Mouse (Mus musculus): ENCODE data around the gene Hpse. TPM values are rescaled to one million over a fixed set of nuclear protein-coding genes. Genes with fewer than 3 reads are reported as not detected.

Hpse gene
- polyA plus RNA-seq, 1 experiment = 0.66 TPM

DNA sequence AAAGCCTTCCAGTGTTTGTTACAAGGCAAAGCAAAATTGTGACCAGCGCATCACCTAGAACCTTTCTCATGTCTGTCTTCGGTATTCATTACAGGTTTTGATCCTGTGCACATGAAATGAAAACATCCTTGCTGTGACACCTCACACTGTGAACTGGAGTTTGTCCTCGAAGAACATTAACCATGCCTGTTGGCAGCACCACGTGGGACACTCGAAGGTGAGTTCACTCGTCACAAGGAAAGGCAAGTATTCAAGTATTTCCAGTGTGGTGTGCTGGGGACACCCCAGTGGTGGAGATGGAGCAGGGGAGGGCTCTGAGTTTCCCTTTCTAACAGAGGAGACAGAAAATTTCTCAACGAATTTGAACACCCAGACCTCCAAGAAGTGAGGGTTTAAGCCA is 68.5 kb downstream of the Hpse start:
- no peaks in the 10 kb centered on the region for H3K27me3 ChIP-seq (ENCODE audit: control insufficient read depth, insufficient read depth, insufficient read length)
- no peak overlapping the region for H3ac ChIP-seq (ENCODE audit: control insufficient read depth, insufficient read length)
- H3K4me3 ChIP-seq = no peak overlapping the region
- no peak overlapping the region for H3K4me2 ChIP-seq (ENCODE audit: low read depth)
- H3K79me2 ChIP-seq (ENCODE audit: control insufficient read depth, insufficient read depth) = no peaks in the 10 kb centered on the region
- TF ChIP-seq MYOD1 (IDR thresholded peaks at IDR 0.05; ENCODE audit: control insufficient read depth in 1 of 3, insufficient read length in 2 of 3, low read depth in 2 of 3) = no peak
- H3K36me3 ChIP-seq (ENCODE audit: control insufficient read depth, insufficient read depth) = no peaks in the 10 kb centered on the region

DNA sequence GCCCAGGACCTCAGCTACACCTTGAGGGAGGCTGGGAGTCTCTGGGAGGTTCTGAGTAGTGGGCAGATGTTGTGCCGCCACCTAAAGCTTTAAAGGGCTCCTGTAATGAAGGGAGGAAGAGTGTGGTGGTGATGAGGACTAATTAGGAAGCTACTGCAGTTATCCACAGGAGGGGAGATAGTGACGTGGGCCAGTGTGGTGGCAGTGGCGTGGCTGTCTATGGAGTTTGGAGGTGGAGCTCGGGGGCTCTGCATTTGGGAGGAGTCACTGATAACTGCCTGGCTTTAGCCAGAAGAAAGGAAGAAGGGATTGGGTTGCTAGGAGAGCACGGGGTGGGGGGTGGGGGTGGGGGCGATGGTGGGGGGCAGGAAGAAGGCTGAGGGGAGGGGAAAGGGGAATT is 71.0 kb downstream of the Hpse start:
- no peaks in the 10 kb centered on the region for H3K79me2 ChIP-seq (ENCODE audit: control insufficient read depth, insufficient read depth)
- no peak overlapping the region for H3ac ChIP-seq (ENCODE audit: control insufficient read depth, insufficient read length)
- H3K36me3 ChIP-seq (ENCODE audit: control insufficient read depth, insufficient read depth) = no peaks in the 10 kb centered on the region
- no peak overlapping the region for H3K4me3 ChIP-seq
- TF ChIP-seq MYOG (IDR thresholded peaks at IDR 0.05; ENCODE audit: control insufficient read depth in 1 of 3, insufficient read depth in 1 of 3, insufficient read length in 2 of 3, low read depth in 2 of 3) (no peak), MYOD1 (IDR thresholded peaks at IDR 0.05; ENCODE audit: control insufficient read depth in 1 of 3, insufficient read length in 2 of 3, low read depth in 2 of 3) (no peak), POLR2AphosphoS2 (IDR thresholded peaks at IDR 0.05; ENCODE audit: insufficient read length, low read depth) (no peak), POLR2A (IDR thresholded peaks at IDR 0.05; ENCODE audit: insufficient read length, low read depth) (no peak)
- H3K27me3 ChIP-seq (ENCODE audit: control insufficient read depth, insufficient read depth, insufficient read length) = no peaks in the 10 kb centered on the region
- no peak overlapping the region for H3K4me2 ChIP-seq (ENCODE audit: low read depth)

GRCm38 (mm10) chr5:100648046-100648445 is 71.5 kb downstream of the Hpse start:
- no peak overlapping the region for H3ac ChIP-seq (ENCODE audit: control insufficient read depth, insufficient read length)
- H3K4me3 ChIP-seq = no peak overlapping the region
- H3K4me2 ChIP-seq (ENCODE audit: low read depth) = no peak overlapping the region
- H3K36me3 ChIP-seq (ENCODE audit: control insufficient read depth, insufficient read depth) = no peaks in the 10 kb centered on the region
- no peaks in the 10 kb centered on the region for H3K79me2 ChIP-seq (ENCODE audit: control insufficient read depth, insufficient read depth)
- TF ChIP-seq TCF3 (IDR thresholded peaks at IDR 0.05; ENCODE audit: insufficient read length, low read depth) (no peak), MAX (IDR thresholded peaks at IDR 0.05; ENCODE audit: low read depth) (no peak), TCF12 (IDR thresholded peaks at IDR 0.05; ENCODE audit: insufficient read depth, poor library complexity, severe bottlenecking) (no peak), POLR2AphosphoS2 (IDR thresholded peaks at IDR 0.05; ENCODE audit: insufficient read length, low read depth) (no peak), USF1 (IDR thresholded peaks at IDR 0.05; ENCODE audit: low read depth) (no peak), SRF (IDR thresholded peaks at IDR 0.05; ENCODE audit: control insufficient read depth, insufficient read length, low read depth) (no peak), MYOG (IDR thresholded peaks at IDR 0.05; ENCODE audit: control insufficient read depth in 1 of 3, insufficient read depth in 1 of 3, insufficient read length in 2 of 3, low read depth in 2 of 3) (no peak), E2F4 (IDR thresholded peaks at IDR 0.05; ENCODE audit: insufficient read depth) (no peak), MYOD1 (IDR thresholded peaks at IDR 0.05; ENCODE audit: control insufficient read depth in 1 of 3, insufficient read length in 2 of 3, low read depth in 2 of 3) (no peak), REST (IDR thresholded peaks at IDR 0.05; ENCODE audit: insufficient read depth, insufficient read length) (no peak), CEBPB (IDR thresholded peaks at IDR 0.05; ENCODE audit: insufficient read depth, poor library complexity, severe bottlenecking) (no peak), POLR2A (IDR thresholded peaks at IDR 0.05; ENCODE audit: insufficient read length, low read depth) (no peak)
- no peaks in the 10 kb centered on the region for H3K27me3 ChIP-seq (ENCODE audit: control insufficient read depth, insufficient read depth, insufficient read length)

GRCm38 (mm10) chr5:100646558-100646957 is 73.0 kb downstream of the Hpse start:
- no peak for TF ChIP-seq REST (IDR thresholded peaks at IDR 0.05; ENCODE audit: insufficient read depth, insufficient read length)
- TF ChIP-seq SRF (IDR thresholded peaks at IDR 0.05; ENCODE audit: control insufficient read depth, insufficient read length, low read depth) = no peak
- no peak for TF ChIP-seq POLR2A (IDR thresholded peaks at IDR 0.05; ENCODE audit: insufficient read length, low read depth)
- TF ChIP-seq MYOD1 (IDR thresholded peaks at IDR 0.05; ENCODE audit: control insufficient read depth in 1 of 3, insufficient read length in 2 of 3, low read depth in 2 of 3) = no peak
- no peak for TF ChIP-seq TCF12 (IDR thresholded peaks at IDR 0.05; ENCODE audit: insufficient read depth, poor library complexity, severe bottlenecking)
- no peak for TF ChIP-seq TCF3 (IDR thresholded peaks at IDR 0.05; ENCODE audit: insufficient read length, low read depth)
- TF ChIP-seq MAX (IDR thresholded peaks at IDR 0.05; ENCODE audit: low read depth) = no peak
- TF ChIP-seq CEBPB (IDR thresholded peaks at IDR 0.05; ENCODE audit: insufficient read depth, poor library complexity, severe bottlenecking) = no peak
- TF ChIP-seq POLR2AphosphoS2 (IDR thresholded peaks at IDR 0.05; ENCODE audit: insufficient read length, low read depth) = no peak
- TF ChIP-seq MYOG (IDR thresholded peaks at IDR 0.05; ENCODE audit: control insufficient read depth in 1 of 3, insufficient read depth in 1 of 3, insufficient read length in 2 of 3, low read depth in 2 of 3) = no peak
- no peak for TF ChIP-seq USF1 (IDR thresholded peaks at IDR 0.05; ENCODE audit: low read depth)
- no peak for TF ChIP-seq E2F4 (IDR thresholded peaks at IDR 0.05; ENCODE audit: insufficient read depth)
- Histone ChIP-seq H3K27me3 (ENCODE audit: control insufficient read depth, insufficient read depth, insufficient read length) (no peaks in the 10 kb centered on the region), H3K79me2 (ENCODE audit: control insufficient read depth, insufficient read depth) (no peaks in the 10 kb centered on the region), H3K4me2 (ENCODE audit: low read depth) (no peak overlapping the region), H3ac (ENCODE audit: control insufficient read depth, insufficient read length) (no peak overlapping the region), H3K4me3 (no peak overlapping the region), H3K36me3 (ENCODE audit: control insufficient read depth, insufficient read depth) (no peaks in the 10 kb centered on the region)

DNA sequence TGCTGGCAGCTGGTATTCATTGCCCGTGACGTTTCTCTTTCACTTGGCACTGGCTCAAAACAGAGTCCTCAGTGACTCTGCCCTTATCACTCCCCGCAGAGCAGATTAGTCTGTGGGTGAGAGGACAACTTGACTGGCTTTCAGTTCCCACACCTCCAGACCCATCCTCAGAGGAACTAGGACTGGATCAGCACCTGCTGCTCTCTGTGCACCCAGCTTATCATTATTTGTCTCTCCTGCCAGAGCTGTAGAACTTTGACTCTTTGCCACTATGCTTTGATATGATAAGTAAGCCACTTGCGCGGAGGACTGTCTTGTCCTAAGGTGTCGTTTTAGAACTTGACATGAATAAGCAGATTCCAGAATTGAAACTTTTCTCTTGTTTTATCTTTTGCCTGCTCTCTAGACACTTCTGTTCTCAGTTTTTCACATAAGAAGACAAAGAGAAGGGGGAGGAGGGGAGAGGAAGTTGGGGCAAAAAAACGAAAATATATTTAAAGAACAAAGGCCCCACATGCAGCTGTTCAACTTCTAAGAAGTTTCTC is 75.5 kb downstream of the Hpse start:
- TF ChIP-seq MYOG (IDR thresholded peaks at IDR 0.05; ENCODE audit: control insufficient read depth in 1 of 3, insufficient read depth in 1 of 3, insufficient read length in 2 of 3, low read depth in 2 of 3) (no peak), MAX (IDR thresholded peaks at IDR 0.05; ENCODE audit: low read depth) (no peak)
- Histone ChIP-seq H3K4me2 (ENCODE audit: low read depth) (no peak overlapping the region), H3K36me3 (ENCODE audit: control insufficient read depth, insufficient read depth) (no peaks in the 10 kb centered on the region)

More for the DNA sequence above, 75.5 kb downstream of the Hpse start:
- H3K4me3 ChIP-seq = no peak overlapping the region
- no peaks in the 10 kb centered on the region for H3K27me3 ChIP-seq (ENCODE audit: control insufficient read depth, insufficient read depth, insufficient read length)
- H3K79me2 ChIP-seq (ENCODE audit: control insufficient read depth, insufficient read depth) = no peaks in the 10 kb centered on the region
- no peak overlapping the region for H3ac ChIP-seq (ENCODE audit: control insufficient read depth, insufficient read length)
